Mouse (Mus musculus) forebrain, embryonic 10.5 days (tissue): ENCODE data around the gene Skor1. TPM values are rescaled to one million over a fixed set of nuclear protein-coding genes. Genes with fewer than 3 reads are reported as not detected.

Experiments used
- DNase-seq: peaks from one replicate; pipeline ENCODE4 v3.0.0-alpha.2; 2017; ENCODE audit warnings: low spot score; ENCODE audit errors: extremely low spot score
- H3K27ac ChIP-seq: fragments of 300-500 bp; sonication (generic); 2 replicates; pipeline ENCODE4 v1.5.1; 2016; ENCODE audit warnings: mild to moderate bottlenecking
- H3K27me3 ChIP-seq: fragments of 300-500 bp; sonication (generic); 2 replicates; pipeline ENCODE4 v1.6.1; 2016; ENCODE audit warnings: mild to moderate bottlenecking; ENCODE audit not compliant: poor library complexity, severe bottlenecking
- H3K36me3 ChIP-seq: fragments of 300-500 bp; sonication (generic); replicated peaks from 2 replicates; pipeline ENCODE4 v1.6.1; 2016; ENCODE audit warnings: mild to moderate bottlenecking, moderate library complexity
- H3K4me1 ChIP-seq: fragments of 300-500 bp; sonication (generic); 2 replicates; pipeline ENCODE4 v1.6.1; 2016
- H3K4me3 ChIP-seq: fragments of 300-500 bp; sonication (generic); 2 replicates; pipeline ENCODE4 v1.5.1; 2016; ENCODE audit warnings: mild to moderate bottlenecking, moderate library complexity
- H3K9me3 ChIP-seq: fragments of 300-500 bp; sonication (generic); 2 replicates; pipeline ENCODE4 v1.6.1; 2016; ENCODE audit warnings: mild to moderate bottlenecking, moderate library complexity
- WGBS: fragments of 180-500 bp; shearing (Covaris S2); methylation state at CpG from one replicate; pipeline ENCODE4 v1.1.7; 2016; 5-methylcytosine and 5-hydroxymethylcytosine counted together
- polyA plus RNA-seq: library from polyadenylated mRNA; unstranded; fragments of >200 nt; fragmentation: Nextera tagmentation; extraction: Ambion mirVana; gene quantifications from 2 replicates; pipeline ENCODE4 v1.2.1, GENCODE M21; 2016

The Skor1 gene
- polyA plus RNA-seq, 1 experiment from 2014 or later = 0.05 TPM

DNA sequence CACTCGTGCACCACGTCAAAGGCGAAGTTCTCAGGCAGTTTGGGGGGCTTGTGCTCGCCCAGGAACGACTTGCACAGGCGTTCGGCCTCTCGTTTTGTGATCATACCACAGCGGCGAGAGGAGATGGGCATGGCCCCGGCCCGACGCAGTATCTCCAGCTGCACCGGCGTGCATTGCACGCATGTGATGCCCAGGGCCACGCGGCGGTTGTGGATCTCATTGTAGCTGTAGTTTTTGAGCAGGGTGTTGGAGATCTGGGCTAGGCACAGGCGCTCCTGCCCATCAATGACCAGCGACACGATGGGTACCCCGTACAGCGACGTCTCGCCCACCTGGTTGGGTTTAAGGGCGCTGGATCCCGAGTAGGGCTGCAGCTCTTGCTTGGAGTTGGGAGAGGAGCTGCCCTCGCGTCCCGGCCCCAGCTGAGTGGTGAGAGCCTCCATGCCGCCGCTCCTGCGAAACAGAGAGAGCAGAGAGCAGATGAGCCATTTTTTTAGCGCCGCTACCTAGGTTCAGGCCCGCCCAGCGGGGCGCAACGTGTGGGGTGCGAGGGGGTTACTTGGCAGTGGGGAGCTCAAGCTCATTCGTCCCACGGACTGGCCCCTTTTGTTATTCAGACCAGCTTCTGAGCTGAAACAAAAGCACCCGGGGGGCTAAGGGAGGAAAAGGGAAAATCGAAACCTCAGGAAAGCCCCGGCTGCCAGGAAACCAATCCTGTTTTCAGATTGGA, 2.5 kb downstream of the Skor1 start:
- no peak for DNase-seq
- peak overlapping the region; percentile 37 for H3K4me3 ChIP-seq
- H3K36me3 ChIP-seq = no peaks in the 10 kb centered on the region
- H3K4me1 ChIP-seq = peaks cover 84% of the 10 kb centered on the region
- under 1% methylated on average over 46 of the region's 46 CpGs for WGBS
- H3K9me3 ChIP-seq = no peaks in the 10 kb centered on the region
- H3K27me3 ChIP-seq = peaks cover 100% of the 10 kb centered on the region
- H3K27ac ChIP-seq = no peak overlapping the region

DNA sequence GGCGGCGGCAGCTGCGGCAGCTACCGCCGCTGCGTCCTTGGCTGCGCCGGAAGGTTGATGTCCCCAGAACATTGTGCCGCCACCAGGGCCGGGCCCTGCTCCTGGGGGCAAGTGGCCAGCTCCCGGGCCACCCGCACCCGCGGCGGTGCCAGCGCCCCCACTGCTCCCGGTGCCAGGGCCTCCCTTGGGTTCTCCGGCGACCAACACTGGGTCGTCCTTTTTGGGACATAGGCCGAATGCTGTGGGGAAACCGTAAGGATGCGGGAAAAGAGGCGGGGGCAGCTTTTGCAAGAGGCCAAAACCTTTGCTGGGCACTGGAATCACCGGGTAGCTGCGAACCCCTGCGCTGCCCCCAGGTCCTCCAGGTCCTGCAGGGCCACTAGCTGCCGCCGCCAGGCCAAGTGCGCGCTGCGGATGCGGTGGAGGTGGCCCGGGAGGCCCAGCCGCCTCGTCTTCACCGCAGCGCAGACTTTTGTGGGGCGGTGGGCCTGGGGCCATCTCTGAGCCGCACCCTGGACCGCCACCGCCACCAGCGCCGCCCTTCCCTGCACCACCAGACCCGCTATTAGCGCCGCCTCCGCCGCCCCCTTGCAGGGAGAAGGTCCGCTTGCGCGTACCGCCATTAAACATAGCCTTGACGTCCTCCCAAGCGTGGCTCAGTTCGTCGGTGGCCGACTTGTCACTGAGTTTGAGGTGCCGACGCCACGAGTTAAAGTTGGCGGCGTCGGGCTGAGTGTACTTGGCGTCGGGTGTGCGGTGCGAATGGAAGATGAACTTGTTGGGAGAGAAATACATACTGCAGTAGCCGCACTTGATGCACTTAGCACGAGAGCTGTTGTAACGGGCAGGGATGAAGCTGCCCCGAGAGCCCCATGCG, 3.3 kb downstream of the Skor1 start:
- no peaks in the 10 kb centered on the region for H3K9me3 ChIP-seq
- peak overlapping the region; percentile 37 for H3K4me3 ChIP-seq
- no peak overlapping the region; the same call in 1 of the 2 replicates for H3K27ac ChIP-seq
- H3K36me3 ChIP-seq = no peaks in the 10 kb centered on the region
- DNase-seq = no peak
- whole genome bisulfite sequencing = under 1% methylated on average over 73 of the region's 73 CpGs
- peaks cover 100% of the 10 kb centered on the region for H3K27me3 ChIP-seq
- peaks cover 82% of the 10 kb centered on the region for H3K4me1 ChIP-seq

DNA sequence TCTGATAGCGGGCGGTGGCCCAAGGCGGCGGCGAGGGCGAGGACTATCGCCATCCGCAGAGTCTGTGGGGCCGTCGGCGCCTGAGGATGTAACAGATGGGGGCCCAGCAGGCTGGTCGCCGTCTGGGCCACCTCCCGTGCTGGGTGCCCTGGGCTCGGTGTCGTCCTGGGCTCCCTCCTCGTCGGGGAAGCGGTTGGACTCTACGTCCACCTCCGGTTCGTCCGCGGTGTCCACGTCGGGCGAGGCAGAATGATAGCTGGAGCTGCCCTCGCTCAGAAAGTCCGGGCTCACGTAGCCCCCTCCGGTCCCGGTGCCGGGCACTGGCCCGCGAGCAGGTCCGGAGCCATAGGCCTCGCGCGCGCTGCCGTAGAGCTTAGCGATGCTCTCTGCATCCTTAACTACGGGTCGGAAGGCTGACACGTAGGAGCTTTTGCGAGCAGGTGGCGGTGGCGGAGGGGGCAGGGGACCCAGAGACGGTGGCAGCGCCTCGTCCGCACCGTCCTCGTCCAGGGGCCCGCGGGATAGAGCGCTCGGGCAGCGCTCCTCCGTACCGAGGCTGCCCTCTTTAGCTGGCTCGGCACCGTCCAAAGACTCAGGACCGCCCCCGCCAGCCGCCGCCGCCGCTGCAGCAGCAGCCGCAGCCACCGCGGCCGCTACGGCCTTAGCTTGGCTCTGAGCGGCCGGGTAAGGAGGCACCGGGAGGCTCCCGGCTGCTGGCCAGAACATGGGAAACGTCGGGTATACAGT, 4.1 kb downstream of the Skor1 start:
- no peak for DNase-seq
- 0 out of 2 replicates have a peak overlapping the region, but pooled peaks have one; percentile 20 for H3K27ac ChIP-seq
- WGBS = under 1% methylated on average over 80 of the region's 80 CpGs
- H3K4me1 ChIP-seq = peaks cover 84% of the 10 kb centered on the region
- H3K4me3 ChIP-seq = peak overlapping the region; percentile 37
- no peaks in the 10 kb centered on the region for H3K9me3 ChIP-seq
- H3K27me3 ChIP-seq = peaks cover 100% of the 10 kb centered on the region
- no peaks in the 10 kb centered on the region for H3K36me3 ChIP-seq

DNA sequence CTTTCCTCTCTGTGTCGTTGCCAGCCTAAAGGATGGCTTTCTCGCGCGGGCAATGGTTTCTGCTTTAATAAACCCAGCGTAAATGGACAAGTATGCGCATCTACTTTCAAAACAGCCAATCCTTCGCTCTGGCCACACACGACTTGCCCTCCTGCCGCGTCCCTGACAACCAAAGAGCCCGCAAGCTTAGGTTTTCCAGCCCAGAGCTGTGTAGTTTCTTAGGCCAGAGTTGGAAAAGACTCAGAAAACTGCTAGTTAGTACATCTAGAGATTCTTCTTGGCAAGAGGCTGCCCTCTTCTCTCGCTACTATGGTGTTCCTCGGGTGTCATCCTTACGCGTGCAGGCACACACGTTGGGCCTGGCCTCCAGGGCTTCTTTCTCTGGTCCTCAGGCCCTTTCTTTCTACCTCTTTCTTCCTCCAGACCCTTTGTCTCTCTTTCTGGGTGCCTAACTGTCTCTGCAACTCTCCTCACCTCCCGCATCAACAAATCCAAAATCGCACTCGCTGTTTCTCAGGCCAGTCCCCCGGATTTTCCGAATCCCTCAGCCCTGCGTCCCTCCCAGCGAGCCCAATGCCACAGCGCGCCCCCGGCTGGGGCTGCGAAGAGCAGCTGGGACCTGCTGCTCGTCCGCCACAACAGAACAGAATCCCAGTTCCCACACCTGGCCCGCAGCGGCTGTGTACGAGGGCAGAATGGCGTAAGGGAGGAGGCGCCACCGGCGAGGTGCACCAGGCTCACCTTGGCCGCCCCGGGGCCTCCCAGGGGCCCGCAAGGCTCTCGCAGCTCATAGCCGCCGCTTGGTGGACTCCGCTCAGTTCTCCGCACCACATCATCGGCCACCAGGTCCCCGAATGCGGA, 4.9 kb downstream of the Skor1 start:
- H3K27ac ChIP-seq = 0 out of 2 replicates have a peak overlapping the region, but pooled peaks have one; percentile 20
- under 1% methylated on average over 47 of the region's 47 CpGs for WGBS
- H3K4me3 ChIP-seq = peak overlapping the region; percentile 22
- no peaks in the 10 kb centered on the region for H3K9me3 ChIP-seq
- H3K27me3 ChIP-seq = peaks cover 100% of the 10 kb centered on the region
- H3K4me1 ChIP-seq = peaks cover 83% of the 10 kb centered on the region
- H3K36me3 ChIP-seq = no peaks in the 10 kb centered on the region
- DNase-seq = no peak

DNA sequence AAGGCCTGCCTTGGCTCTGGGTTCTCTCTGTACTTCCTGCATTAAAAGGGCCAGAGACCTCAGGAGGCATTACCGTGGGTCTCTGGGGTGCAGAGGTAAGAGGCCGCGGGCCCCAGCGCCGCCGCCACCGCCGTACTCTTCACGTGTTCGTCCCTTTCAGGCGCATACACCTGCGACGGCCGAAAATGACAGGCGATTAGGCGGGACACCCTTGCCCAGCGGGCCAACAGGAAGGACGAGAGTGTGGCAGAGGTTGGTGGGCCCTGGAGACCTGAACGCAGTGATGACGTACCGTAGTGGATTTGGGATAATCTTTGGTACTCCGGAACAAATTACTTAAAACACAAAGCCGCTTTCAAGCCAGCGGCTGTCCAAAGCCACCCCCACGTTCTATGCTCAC, 5.5 kb downstream of the Skor1 start:
- peaks cover 83% of the 10 kb centered on the region for H3K4me1 ChIP-seq
- H3K27me3 ChIP-seq = peaks cover 100% of the 10 kb centered on the region
- H3K27ac ChIP-seq = no peak overlapping the region
- no peaks in the 10 kb centered on the region for H3K9me3 ChIP-seq
- H3K4me3 ChIP-seq = peak overlapping the region; percentile 22; the same call in 1 of the 2 replicates
- DNase-seq = no peak
- WGBS = under 1% methylated on average over 25 of the region's 25 CpGs
- H3K36me3 ChIP-seq = no peaks in the 10 kb centered on the region

DNA sequence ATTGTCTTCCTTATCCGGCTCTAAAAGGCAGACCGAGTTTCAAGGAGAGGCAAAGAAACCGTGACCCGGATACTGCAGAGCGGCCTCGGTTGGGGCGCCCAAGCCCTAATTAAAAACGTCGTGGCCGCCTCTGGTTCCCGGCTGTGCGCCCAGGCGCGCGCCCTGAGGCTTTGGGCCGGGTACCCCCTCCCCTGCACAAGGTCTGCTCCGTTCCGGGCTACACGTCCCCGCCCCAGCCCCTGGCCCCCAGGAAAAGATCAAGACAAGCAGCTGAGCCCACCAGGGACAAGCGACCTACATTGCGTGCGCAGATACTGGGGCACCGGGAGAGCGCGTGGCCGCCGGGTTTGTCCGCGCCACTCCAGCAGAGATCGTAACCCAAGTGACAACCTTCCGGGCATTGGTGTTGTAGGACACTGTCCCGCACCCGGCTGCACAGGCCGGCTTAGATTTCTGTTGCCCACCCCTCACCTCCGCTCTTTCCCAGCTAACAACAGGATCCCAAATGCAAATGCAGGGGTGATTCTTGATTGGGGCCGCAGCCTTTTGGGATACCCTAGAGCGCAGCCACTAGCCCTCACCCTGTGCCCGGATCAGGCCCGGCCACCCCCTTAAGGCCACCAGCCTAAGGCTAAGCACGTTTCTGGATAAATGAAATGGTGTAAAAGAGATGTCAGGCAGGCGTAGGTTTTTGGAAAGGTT, 6.3 kb downstream of the Skor1 start:
- no peaks in the 10 kb centered on the region for H3K9me3 ChIP-seq
- no peak overlapping the region for H3K27ac ChIP-seq
- H3K27me3 ChIP-seq = peaks cover 100% of the 10 kb centered on the region
- no peak for DNase-seq
- under 1% methylated on average over 42 of the region's 42 CpGs for WGBS
- peaks cover 84% of the 10 kb centered on the region for H3K4me1 ChIP-seq
- no peaks in the 10 kb centered on the region for H3K36me3 ChIP-seq
- peak overlapping the region; percentile 21 for H3K4me3 ChIP-seq

DNA sequence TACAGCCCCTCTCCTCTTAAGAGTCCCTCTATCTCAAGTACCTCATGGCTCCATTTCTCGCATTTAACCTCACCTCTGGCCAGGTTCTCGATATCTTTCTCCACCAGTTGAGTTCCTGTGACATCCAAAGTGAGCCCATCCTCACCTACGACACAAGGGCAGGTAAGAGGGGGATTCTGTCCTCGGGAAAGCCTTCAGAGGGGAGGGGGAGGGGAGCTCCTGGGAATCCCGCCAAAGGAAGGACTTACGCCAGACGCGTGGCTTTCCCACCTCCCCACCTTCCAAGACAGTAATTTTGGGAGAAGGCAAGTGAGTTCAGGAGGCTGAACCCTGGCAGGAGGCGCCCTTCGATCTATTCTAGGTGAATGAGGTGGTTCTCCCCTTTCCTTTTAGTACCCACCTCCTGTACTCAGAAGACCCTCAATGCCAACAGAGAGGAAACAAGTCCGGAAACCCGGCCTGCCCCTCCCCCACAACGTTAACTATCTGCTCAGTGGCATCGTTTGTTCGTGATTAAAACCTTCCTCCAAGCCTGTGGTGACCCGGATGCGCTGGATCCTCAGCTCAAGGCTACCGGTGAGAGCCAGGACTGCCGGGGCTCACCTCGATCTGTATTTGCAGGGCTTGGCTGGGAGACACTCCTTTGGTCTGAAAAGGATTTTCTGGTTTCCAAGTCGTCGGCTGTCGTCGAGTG, 7.0 kb downstream of the Skor1 start:
- peaks cover 84% of the 10 kb centered on the region for H3K4me1 ChIP-seq
- peak overlapping the region; percentile 21 for H3K4me3 ChIP-seq
- no peak for DNase-seq
- H3K9me3 ChIP-seq = no peaks in the 10 kb centered on the region
- H3K36me3 ChIP-seq = no peaks in the 10 kb centered on the region
- H3K27ac ChIP-seq = no peak overlapping the region
- H3K27me3 ChIP-seq = peaks cover 100% of the 10 kb centered on the region
- 1% methylated on average over 24 of the region's 24 CpGs for WGBS

DNA sequence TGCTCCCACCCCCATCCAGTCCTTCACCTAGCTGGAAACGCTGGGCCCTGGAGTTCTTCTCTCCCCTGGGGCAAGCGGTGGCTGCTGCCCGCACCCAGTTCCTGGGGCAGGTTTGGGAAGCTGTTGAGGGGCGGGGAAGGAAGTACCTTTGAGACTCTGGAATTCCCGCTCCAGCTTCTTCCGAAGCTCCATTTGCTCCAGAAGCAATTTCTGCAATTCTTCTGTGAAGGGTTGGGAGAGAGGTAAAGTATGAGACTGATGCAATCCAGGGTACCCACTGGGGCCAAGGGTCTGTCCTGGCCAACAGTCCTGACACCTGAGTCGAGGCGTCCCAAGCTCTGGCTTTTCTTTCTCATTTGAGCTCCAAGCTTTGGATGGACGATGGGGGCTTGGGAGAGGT, 8.6 kb downstream of the Skor1 start:
- DNase-seq = no peak
- Histone ChIP-seq H3K9me3 (no peaks in the 10 kb centered on the region), H3K27me3 (peaks cover 100% of the 10 kb centered on the region), H3K36me3 (no peaks in the 10 kb centered on the region), H3K4me3 (no peak overlapping the region), H3K27ac (no peak overlapping the region), H3K4me1 (peaks cover 81% of the 10 kb centered on the region)
- 1% methylated on average over 9 of the region's 9 CpGs for WGBS

DNA sequence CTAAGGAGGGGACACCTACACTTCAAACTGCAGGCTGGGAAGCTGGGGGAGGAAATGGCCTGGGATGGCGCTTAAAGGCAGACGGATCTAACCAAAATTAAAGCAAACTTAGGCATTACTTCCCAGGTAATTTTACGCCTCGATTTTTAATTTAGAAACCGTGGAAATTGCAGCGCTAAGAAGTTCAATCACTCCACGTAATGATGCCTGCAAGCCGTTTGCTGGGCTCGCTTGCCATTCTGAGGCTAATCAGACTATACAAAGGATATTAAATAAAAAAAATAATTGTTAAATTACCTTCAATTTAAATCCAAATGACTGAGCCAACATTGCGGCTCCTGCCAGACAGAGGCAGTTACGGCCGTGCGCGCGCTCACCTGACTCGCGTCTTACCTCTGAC, 9.1 kb downstream of the Skor1 start:
- no peaks in the 10 kb centered on the region for H3K36me3 ChIP-seq
- peaks cover 100% of the 10 kb centered on the region for H3K27me3 ChIP-seq
- DNase-seq = no peak
- H3K4me1 ChIP-seq = peaks cover 80% of the 10 kb centered on the region
- H3K4me3 ChIP-seq = no peak overlapping the region
- H3K27ac ChIP-seq = no peak overlapping the region
- H3K9me3 ChIP-seq = no peaks in the 10 kb centered on the region
- 2% methylated on average over 17 of the region's 17 CpGs for WGBS

DNA sequence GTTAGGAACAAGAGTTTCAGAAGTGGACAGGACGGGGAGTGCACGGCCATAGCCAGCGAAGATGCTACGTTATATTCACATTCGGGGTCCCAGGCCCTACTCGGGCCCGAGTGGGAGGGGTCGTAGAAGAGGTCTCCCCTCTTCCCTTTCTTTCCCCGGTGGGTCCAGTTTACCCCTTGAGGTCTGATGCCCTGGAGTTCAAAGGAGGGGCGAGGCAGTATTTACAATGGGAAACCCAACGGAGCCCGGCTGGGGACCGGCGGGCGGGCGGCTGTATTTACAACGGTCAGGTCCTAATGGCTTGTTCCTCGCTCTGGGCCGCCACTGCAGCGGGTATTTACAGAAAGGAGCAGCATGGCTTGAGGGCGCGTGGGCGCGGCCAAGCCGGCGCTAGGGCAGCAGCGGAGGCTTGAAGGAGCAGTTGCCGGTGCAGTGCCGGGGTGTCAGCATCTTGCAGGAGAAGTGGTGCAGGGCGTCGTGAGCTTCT, 10.2 kb downstream of the Skor1 start:
- Histone ChIP-seq H3K9me3 (no peaks in the 10 kb centered on the region), H3K36me3 (no peaks in the 10 kb centered on the region), H3K27ac (no peak overlapping the region), H3K4me1 (peaks cover 79% of the 10 kb centered on the region), H3K27me3 (peaks cover 100% of the 10 kb centered on the region), H3K4me3 (peak overlapping the region; percentile 35)
- peak; percentile 64 for DNase-seq
- under 1% methylated on average over 31 of the region's 31 CpGs for WGBS

DNA sequence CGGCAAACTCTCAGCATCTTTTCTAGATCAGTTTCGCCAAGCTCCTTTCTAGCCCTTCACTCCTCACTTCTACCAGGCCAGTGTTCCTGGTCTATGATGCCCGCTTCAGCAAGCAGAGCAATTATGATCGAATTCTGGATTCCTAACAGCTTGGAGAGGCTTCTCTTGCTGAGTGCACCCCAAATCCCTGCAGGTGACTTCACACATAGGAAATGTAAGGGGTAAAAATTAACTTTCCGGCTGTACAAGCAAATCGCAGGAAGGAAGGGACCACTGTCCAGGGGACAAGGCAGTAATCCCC, 11.2 kb downstream of the Skor1 start:
- no peaks in the 10 kb centered on the region for H3K36me3 ChIP-seq
- peaks cover 93% of the 10 kb centered on the region for H3K27me3 ChIP-seq
- WGBS = 2% methylated on average over 6 of the region's 6 CpGs
- peaks cover 72% of the 10 kb centered on the region for H3K4me1 ChIP-seq
- no peak for DNase-seq
- no peak overlapping the region for H3K27ac ChIP-seq
- H3K9me3 ChIP-seq = no peaks in the 10 kb centered on the region
- H3K4me3 ChIP-seq = 0 out of 2 replicates have a peak overlapping the region, but pooled peaks have one; percentile 1
